Mouse (Mus musculus) lung, adult 2 months (tissue): ENCODE measurements at regions not wholly inside any gene's neighbourhood (a gene's known extent, or its start where the extent isn't known, plus 50 kb on each side); places are given as distances from the start of the nearest gene placed in this dataset.

Experiments
- DNase-seq: peaks from one replicate; pipeline ENCODE4 v3.0.0; 2022
- H3K4me1 ChIP-seq: fragments of 200-500 bp; 2 replicates; pipeline ENCODE4 v1.6.1; 2011; ENCODE audit warnings: low read length; ENCODE audit not compliant: control insufficient read depth, insufficient read depth
- H3K4me3 ChIP-seq: fragments of 200-500 bp; replicated peaks from 2 replicates; pipeline ENCODE3; 2011; ENCODE audit warnings: low read depth, mild to moderate bottlenecking, control low read depth, low read length; ENCODE audit errors: extremely low read depth
- CTCF ChIP-seq: fragments of 200-500 bp; IDR thresholded peaks from 2 replicates; pipeline ENCODE4 v1.5.1; 2011; ENCODE audit warnings: mild to moderate bottlenecking, low read length, control low read depth; ENCODE audit not compliant: insufficient read depth
- POLR2A ChIP-seq: fragments of 200-500 bp; IDR thresholded peaks from 2 replicates; pipeline ENCODE4 v1.6.1; 2011; ENCODE audit warnings: low read depth, mild to moderate bottlenecking, control low read depth, low read length, borderline replicate concordance; ENCODE audit errors: extremely low read depth
- whole genome bisulfite sequencing: fragments of 180-500 bp; shearing (Covaris S2); methylation state at CpG from one replicate; pipeline ENCODE4 v1.1.7; 2018; 5-methylcytosine and 5-hydroxymethylcytosine counted together

DNA sequence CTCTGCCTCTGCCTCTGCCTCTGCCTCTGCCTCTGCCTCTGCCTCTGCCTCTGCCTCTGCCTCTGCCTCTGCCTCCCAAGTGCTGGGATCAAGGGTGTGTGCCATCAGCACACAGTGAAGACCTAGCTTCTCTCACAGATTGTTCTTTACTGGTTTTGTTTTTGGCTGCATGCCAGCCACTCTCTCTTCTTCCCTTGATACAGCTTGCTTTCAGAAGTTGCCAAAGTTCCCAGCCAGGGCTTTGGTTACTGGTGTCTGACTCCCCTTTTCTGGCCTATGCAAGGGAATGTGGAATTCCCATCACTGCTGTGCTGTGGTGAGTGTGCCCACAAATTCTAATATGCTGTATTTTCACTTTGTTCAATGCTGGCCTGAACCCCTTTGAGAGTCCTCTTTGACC, 68.6 kb upstream of the Zfp637 start:
- H3K4me1 ChIP-seq: no peaks in the 10 kb centered on the region
- TF ChIP-seq POLR2A: no peak
- TF ChIP-seq CTCF: no peak

DNA sequence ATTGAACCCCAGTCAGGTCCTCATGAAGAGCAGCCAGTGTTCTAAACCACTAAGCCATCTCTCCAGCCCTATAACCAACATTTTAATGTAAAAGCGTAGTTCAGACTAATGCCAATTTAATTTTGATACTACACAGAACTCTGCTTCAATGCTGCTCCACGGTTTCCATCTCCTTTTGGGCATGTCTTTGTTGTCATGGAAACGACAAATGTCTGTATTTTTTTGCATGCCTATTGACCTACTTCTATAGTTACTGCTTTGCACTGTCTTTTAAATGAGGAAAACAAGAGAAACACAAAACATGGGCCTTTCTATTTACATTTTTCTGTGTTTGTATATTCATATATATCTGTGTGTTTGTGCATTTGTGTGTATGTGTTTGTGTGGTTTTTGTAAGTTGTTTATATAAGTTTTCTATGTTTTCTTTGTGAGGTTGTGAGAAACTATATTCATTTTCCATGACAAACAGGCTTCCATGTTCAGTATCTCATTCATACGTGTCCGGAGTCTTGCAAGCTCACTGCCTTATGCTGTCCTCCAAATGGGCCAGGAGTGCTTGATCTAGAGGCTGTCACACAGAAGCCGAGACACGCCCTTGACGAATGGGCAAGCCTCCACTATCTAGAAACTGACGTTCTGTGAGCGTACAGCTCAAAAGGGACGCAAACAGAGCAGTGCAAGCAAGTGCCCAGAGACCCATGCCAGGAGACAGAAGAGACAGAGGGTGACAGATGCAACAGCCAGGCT, 65.5 kb upstream of the Zfp637 start:
- no peak for DNase-seq
- TF ChIP-seq POLR2A (no peak), CTCF (no peak)

More for the DNA sequence above, 68.6 kb upstream of the Zfp637 start:
- H3K4me3 ChIP-seq: no peak overlapping the region
- no peak for DNase-seq

DNA sequence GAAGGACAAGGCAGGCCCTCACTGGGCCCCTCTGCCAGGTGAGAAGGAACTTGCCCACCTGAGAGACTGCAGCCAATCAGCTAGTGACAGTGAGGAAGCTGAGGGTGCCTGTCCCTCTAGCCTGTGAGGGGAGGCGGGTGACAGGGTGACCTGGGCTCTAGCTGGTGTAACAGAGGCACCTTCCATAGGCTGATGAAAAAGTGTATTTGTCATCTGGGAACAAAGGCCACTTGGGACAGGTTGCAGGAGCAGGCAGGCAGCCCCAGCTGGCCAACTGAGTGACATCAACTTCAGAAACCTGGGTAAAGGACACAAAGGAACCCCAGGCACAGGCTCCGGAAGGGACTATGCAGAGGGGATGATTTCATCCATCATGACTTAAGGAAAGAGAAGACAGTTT, 63.0 kb upstream of the Zfp637 start:
- Histone ChIP-seq H3K4me3 (no peak overlapping the region), H3K4me1 (peaks cover 6% of the 10 kb centered on the region)
- no peak for TF ChIP-seq POLR2A
- TF ChIP-seq CTCF: no peak
- DNase-seq: no peak
- WGBS: 48% methylated on average over 2 of the region's 2 CpGs

More for the DNA sequence above, 65.5 kb upstream of the Zfp637 start:
- Histone ChIP-seq H3K4me3 (no peak overlapping the region), H3K4me1 (peaks cover 6% of the 10 kb centered on the region)
- WGBS: 65% methylated on average over 11 of the region's 11 CpGs

DNA sequence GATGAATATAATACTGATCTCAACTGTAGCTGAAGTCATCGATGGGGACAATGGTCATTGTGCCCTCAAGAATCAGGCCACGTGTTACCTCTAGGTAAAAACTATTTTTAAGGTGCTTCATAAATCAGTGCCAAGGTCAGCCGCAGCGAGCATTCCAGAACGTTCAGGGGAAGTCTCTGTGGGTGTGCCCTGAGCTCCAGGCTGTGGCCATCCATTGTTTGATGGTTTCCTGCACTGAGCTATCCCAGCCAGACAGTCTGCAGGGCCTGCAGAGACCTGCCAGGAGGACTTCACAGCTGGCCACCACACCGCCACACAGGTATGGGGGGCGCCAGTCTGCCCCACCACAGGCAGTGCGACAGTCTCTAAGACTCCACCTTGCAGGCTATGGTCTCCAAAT, 62.5 kb upstream of the Zfp637 start:
- Histone ChIP-seq H3K4me1 (peaks cover 6% of the 10 kb centered on the region), H3K4me3 (no peak overlapping the region)
- no peak for DNase-seq
- no peak for TF ChIP-seq CTCF
- TF ChIP-seq POLR2A: 0 out of 2 replicates have a peak, but pooled peaks have one; percentile 21
- 44% methylated on average over 8 of the region's 8 CpGs for WGBS

DNA sequence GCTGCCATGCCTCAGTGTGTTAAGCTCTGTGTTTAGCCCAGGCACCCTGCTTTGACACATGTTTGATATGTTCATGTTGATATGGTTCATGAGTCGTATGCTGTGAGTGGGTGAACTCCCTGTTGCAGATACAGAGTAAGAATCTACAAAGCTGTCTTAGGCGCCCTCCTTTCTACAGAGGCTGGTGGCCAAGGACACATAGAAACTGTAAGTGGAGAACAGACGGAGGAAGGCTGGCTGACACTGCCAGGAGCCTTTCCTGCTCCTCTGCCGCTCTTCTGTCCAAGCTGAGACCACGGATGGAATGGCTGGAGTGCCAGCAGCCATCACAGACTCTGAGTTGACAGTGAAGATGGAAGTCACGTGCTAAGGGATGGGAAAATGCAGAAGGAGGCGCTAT, 62.0 kb upstream of the Zfp637 start:
- DNase-seq: no peak
- 70% methylated on average over 7 of the region's 7 CpGs for WGBS
- Histone ChIP-seq H3K4me3 (no peak overlapping the region), H3K4me1 (peaks cover 6% of the 10 kb centered on the region)
- TF ChIP-seq CTCF (no peak), POLR2A (no peak)

DNA sequence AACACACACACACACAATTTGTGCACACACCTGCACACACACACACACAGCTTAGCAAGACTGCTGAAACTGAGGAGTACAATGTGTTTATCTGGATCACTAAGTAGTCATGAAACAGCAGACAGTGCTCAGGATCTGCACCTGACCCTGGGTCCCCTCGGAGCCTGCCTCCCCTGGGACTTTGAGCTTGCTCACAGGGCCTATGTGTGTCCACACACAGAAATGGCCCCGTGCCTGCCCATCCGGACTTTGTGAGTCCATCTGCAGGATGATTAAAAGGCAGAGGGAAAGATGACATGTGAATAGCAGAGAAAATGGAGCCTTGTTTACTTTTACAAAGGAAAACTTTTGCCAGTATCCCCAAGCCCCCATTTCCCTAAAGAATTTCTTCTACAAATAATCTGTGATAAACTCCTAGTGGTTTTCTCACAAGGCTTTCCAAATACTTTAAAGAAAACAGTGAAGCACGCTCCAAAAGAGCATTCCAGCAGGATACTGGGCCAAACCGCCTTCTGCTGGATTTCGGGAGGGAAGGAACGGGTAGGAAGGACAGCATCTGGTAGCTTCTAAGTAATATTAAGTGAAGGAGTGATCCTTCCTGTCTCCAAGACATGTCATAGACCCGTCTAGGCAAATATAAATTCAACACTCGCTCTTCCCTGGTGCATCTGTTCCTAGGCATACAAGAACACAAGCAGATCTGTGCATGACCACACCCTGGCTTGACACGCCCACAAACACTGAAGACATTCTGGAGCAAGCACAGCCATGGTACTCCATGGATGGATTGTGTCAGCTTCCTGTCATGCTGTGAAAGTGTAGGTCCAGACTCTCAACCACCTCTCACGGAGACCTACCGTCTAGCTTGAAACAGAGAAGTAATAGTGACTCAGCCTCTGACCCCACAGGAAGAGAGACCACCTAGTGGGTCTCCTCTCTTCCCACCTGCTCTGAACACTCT, 52.1 kb upstream of the Zfp637 start:
- no peak overlapping the region for H3K4me3 ChIP-seq
- no peak for DNase-seq
- TF ChIP-seq POLR2A (no peak), CTCF (no peak)
- 48% methylated on average over 12 of the region's 12 CpGs for WGBS
- H3K4me1 ChIP-seq: peaks cover 2% of the 10 kb centered on the region

DNA sequence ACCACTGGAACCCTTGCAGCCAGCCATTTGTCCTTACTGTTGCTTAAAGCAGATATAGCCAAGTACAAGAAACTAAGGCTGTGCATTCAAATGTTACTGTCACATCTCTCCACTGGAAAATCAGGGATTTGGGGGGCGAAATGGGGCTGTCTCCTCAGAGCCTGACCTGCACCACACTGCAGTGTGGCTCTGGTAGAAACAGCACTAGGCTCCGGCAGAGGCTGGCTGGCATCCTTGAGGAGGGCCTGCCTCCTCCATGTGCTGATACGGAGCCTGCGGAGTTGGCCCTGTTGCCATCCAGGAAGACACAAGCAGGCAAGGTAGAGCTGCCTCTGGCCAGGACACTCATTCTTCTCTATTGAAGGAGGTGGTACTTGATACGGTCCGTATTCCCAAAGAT, 50.4 kb upstream of the Zfp637 start:
- Histone ChIP-seq H3K4me1 (peaks cover 2% of the 10 kb centered on the region), H3K4me3 (no peak overlapping the region)
- WGBS: 93% methylated on average over 6 of the region's 6 CpGs
- DNase-seq: no peak
- TF ChIP-seq POLR2A (no peak), CTCF (no peak)
